Mouse (Mus musculus): ENCODE results near the gene Ggt5. TPM values are rescaled to one million over a fixed set of nuclear protein-coding genes. Genes with fewer than 3 reads are reported as not detected.

The Ggt5 gene
- total RNA-seq, 2 experiments from 2014 or later: 1.9 to 3.0 TPM

GRCm38 (mm10) chr10:75610486-75610885 is 21.3 kb downstream of the Ggt5 start:
- DNase-seq: no peak
- intact Hi-C loops (cut with DNase I): no loop called here

- DNase-seq: no peak
- intact Hi-C loops (cut with DNase I): no loop called here
These were observed 26.9 kb downstream of the Ggt5 start for GRCm38 (mm10) chr10:75616044-75616443.

- intact Hi-C loops (cut with DNase I): no loop called here
- no peak for DNase-seq
These were observed 31.7 kb downstream of the Ggt5 start for GRCm38 (mm10) chr10:75620818-75621217.

GRCm38 (mm10) chr10:75625920-75626319 is 36.8 kb downstream of the Ggt5 start:
- intact Hi-C loops (cut with DNase I): no loop called here
- no peak for DNase-seq

GRCm38 (mm10) chr10:75626991-75627390 is 37.9 kb downstream of the Ggt5 start:
- no peak for DNase-seq
- intact Hi-C loops (cut with DNase I): no loop called here

- DNase-seq: no peak
These were observed 38.4 kb downstream of the Ggt5 start for GRCm38 (mm10) chr10:75627490-75627889.

GRCm38 (mm10) chr10:75632633-75633032 is 43.5 kb downstream of the Ggt5 start:
- intact Hi-C loops (cut with DNase I): no loop called here
- DNase-seq: no peak

More at GRCm38 (mm10) chr10:75627490-75627889, 38.4 kb downstream of the Ggt5 start:
- intact Hi-C loops (cut with DNase I): no loop called here

- intact Hi-C loops (cut with DNase I): no loop called here
- no peak for DNase-seq
These were observed 43.9 kb downstream of the Ggt5 start for GRCm38 (mm10) chr10:75633048-75633447.

- intact Hi-C loops (cut with DNase I): no loop called here
- no peak for DNase-seq
These were observed 44.5 kb downstream of the Ggt5 start for GRCm38 (mm10) chr10:75633576-75634139.

GRCm38 (mm10) chr10:75634610-75635009 is 45.5 kb downstream of the Ggt5 start:
- DNase-seq: no peak
- intact Hi-C loops (cut with DNase I): loop anchor here (5.0 kb wide), 1 partner anchor 78 kb away; no protein-coding TSS in a partner anchor

- intact Hi-C loops (cut with DNase I): loop anchor here (5.0 kb wide), 1 partner anchor 77 kb away; no protein-coding TSS in a partner anchor
- DNase-seq: no peak
These were observed 46.0 kb downstream of the Ggt5 start for GRCm38 (mm10) chr10:75635019-75635692.

GRCm38 (mm10) chr10:75635693-75636055 is 46.5 kb downstream of the Ggt5 start:
- peak; percentile 81 for DNase-seq
- intact Hi-C loops (cut with DNase I): loop anchor here (5.0 kb wide), 1 partner anchor 77 kb away; no protein-coding TSS in a partner anchor

- intact Hi-C loops (cut with DNase I): loop anchor here (5.0 kb wide), 1 partner anchor 76 kb away; no protein-coding TSS in a partner anchor
- DNase-seq: no peak
These were observed 47.1 kb downstream of the Ggt5 start for GRCm38 (mm10) chr10:75636084-75636786.

GRCm38 (mm10) chr10:75637711-75638110 is 48.6 kb downstream of the Ggt5 start:
- DNase-seq: no peak
- intact Hi-C loops (cut with DNase I): loop anchor here (5.0 kb wide), 1 partner anchor 75 kb away; no protein-coding TSS in a partner anchor

- intact Hi-C loops (cut with DNase I): no loop called here
- DNase-seq: no peak
These were observed 52.6 kb downstream of the Ggt5 start for GRCm38 (mm10) chr10:75641721-75642222.

GRCm38 (mm10) chr10:75642436-75642835 is 53.3 kb downstream of the Ggt5 start:
- intact Hi-C loops (cut with DNase I): no loop called here
- DNase-seq: no peak

GRCm38 (mm10) chr10:75642891-75643290 is 53.8 kb downstream of the Ggt5 start:
- DNase-seq: no peak
- intact Hi-C loops (cut with DNase I): no loop called here

- DNase-seq: peak; percentile 66
These were observed 54.7 kb downstream of the Ggt5 start, which contains the start of gene Susd2 for GRCm38 (mm10) chr10:75643741-75644343. Susd2 (minus strand) TSS chr10:75644008.

GRCm38 (mm10) chr10:75645616-75646015 is 56.5 kb downstream of the Ggt5 start:
- DNase-seq: no peak
- intact Hi-C loops (cut with DNase I): no loop called here

More at GRCm38 (mm10) chr10:75643741-75644343, 54.7 kb downstream of the Ggt5 start, which contains the start of gene Susd2:
- intact Hi-C loops (cut with DNase I): no loop called here

GRCm38 (mm10) chr10:75646406-75646805 is 57.3 kb downstream of the Ggt5 start:
- intact Hi-C loops (cut with DNase I): no loop called here
- no peak for DNase-seq

GRCm38 (mm10) chr10:75647362-75647761 is 58.2 kb downstream of the Ggt5 start:
- DNase-seq: peak; percentile 83
- intact Hi-C loops (cut with DNase I): no loop called here

Measured in left cerebral cortex, postnatal 4 days (tissue).